Mouse (Mus musculus): ENCODE results near the gene Cdk17. TPM values are rescaled to one million over a fixed set of nuclear protein-coding genes. Genes with fewer than 3 reads are reported as not detected.

Gene Cdk17
- polyA plus RNA-seq, 1 experiment from 2014 or later, result 8.2 TPM

GRCm38 (mm10) chr10:93162276-93162971, 1.7 kb downstream of the Cdk17 start:
- 30% methylated on average over 11 of the region's 11 CpGs for WGBS
- DNase-seq (ENCODE audit: low spot score) (no peak), ATAC-seq (ENCODE audit: low FRiP score, low TSS enrichment) (no peak)
- H3K27me3 ChIP-seq (ENCODE audit: control insufficient read depth, insufficient read depth, low read length), result no peaks in the 10 kb centered on the region
- H3K27ac ChIP-seq (replicated peaks), result peak overlapping the region; percentile 100
- H3K9ac ChIP-seq (ENCODE audit: low read length), result peak overlapping the region; percentile 99
- peaks cover 3% of the 10 kb centered on the region for H3K4me1 ChIP-seq (replicated peaks; ENCODE audit: control insufficient read depth, insufficient read depth)
- H3K4me2 ChIP-seq (replicated peaks; ENCODE audit: low read depth), result peak overlapping the region; percentile 77
- no peaks in the 10 kb centered on the region for H3K36me3 ChIP-seq (ENCODE audit: control insufficient read depth, insufficient read depth, low read length)
- peak overlapping the region; percentile 98 for H3K4me3 ChIP-seq (ENCODE audit: low read depth, low read length)
- H3K9me3 ChIP-seq (ENCODE audit: control insufficient read depth, low read length), result no peaks in the 10 kb centered on the region
- no peak for TF ChIP-seq CTCF (IDR thresholded peaks at IDR 0.05; ENCODE audit: low read depth)
- no peak for TF ChIP-seq EP300 (optimal IDR thresholded peaks at IDR 0.05)

- H3K27me3 ChIP-seq (ENCODE audit: control insufficient read depth, insufficient read depth, low read length), result no peaks in the 10 kb centered on the region
- no peak overlapping the region for H3K9ac ChIP-seq (ENCODE audit: low read length)
- peak overlapping the region; percentile 77 for H3K4me2 ChIP-seq (replicated peaks; ENCODE audit: low read depth)
- DNase-seq (ENCODE audit: low spot score) (no peak), ATAC-seq (ENCODE audit: low FRiP score, low TSS enrichment) (no peak)
- no peak overlapping the region for H3K27ac ChIP-seq (replicated peaks)
- H3K4me3 ChIP-seq (ENCODE audit: low read depth, low read length), result no peak overlapping the region
- no peaks in the 10 kb centered on the region for H3K36me3 ChIP-seq (ENCODE audit: control insufficient read depth, insufficient read depth, low read length)
- no peak for TF ChIP-seq CTCF (IDR thresholded peaks at IDR 0.05; ENCODE audit: low read depth)
- no peak for TF ChIP-seq EP300 (optimal IDR thresholded peaks at IDR 0.05)
- WGBS, result 65% methylated on average over 7 of the region's 7 CpGs
- no peaks in the 10 kb centered on the region for H3K9me3 ChIP-seq (ENCODE audit: control insufficient read depth, low read length)
- H3K4me1 ChIP-seq (replicated peaks; ENCODE audit: control insufficient read depth, insufficient read depth), result peaks cover 3% of the 10 kb centered on the region
These were observed 2.4 kb downstream of the Cdk17 start for GRCm38 (mm10) chr10:93162972-93163660.

- TF ChIP-seq CTCF (IDR thresholded peaks at IDR 0.05; ENCODE audit: low read depth) (no peak), EP300 (optimal IDR thresholded peaks at IDR 0.05) (no peak)
- no peak for ATAC-seq (ENCODE audit: low FRiP score, low TSS enrichment)
These were observed 3.2 kb downstream of the Cdk17 start for GRCm38 (mm10) chr10:93163711-93164488.

GRCm38 (mm10) chr10:93165416-93166381, 5.0 kb downstream of the Cdk17 start:
- Histone ChIP-seq H3K9me3 (ENCODE audit: control insufficient read depth, low read length) (no peaks in the 10 kb centered on the region), H3K4me1 (replicated peaks; ENCODE audit: control insufficient read depth, insufficient read depth) (peaks cover 3% of the 10 kb centered on the region), H3K4me3 (ENCODE audit: low read depth, low read length) (no peak overlapping the region), H3K27me3 (ENCODE audit: control insufficient read depth, insufficient read depth, low read length) (no peaks in the 10 kb centered on the region), H3K27ac (replicated peaks) (peak overlapping the region; percentile 45; the same call in 1 of the 2 replicates), H3K9ac (ENCODE audit: low read length) (no peak overlapping the region; the same call in 1 of the 2 replicates), H3K4me2 (replicated peaks; ENCODE audit: low read depth) (0 out of 2 replicates have a peak overlapping the region, but pooled peaks have one; percentile 25), H3K36me3 (ENCODE audit: control insufficient read depth, insufficient read depth, low read length) (no peaks in the 10 kb centered on the region)
- WGBS, result 38% methylated on average over 14 of the region's 14 CpGs
- ATAC-seq (ENCODE audit: low FRiP score, low TSS enrichment) (no peak), DNase-seq (ENCODE audit: low spot score) (no peak)
- TF ChIP-seq EP300 (optimal IDR thresholded peaks at IDR 0.05) (no peak), CTCF (IDR thresholded peaks at IDR 0.05; ENCODE audit: low read depth) (no peak)

More at GRCm38 (mm10) chr10:93163711-93164488, 3.2 kb downstream of the Cdk17 start:
- Histone ChIP-seq H3K4me2 (replicated peaks; ENCODE audit: low read depth) (no peak overlapping the region), H3K4me1 (replicated peaks; ENCODE audit: control insufficient read depth, insufficient read depth) (peaks cover 3% of the 10 kb centered on the region), H3K9ac (ENCODE audit: low read length) (no peak overlapping the region), H3K9me3 (ENCODE audit: control insufficient read depth, low read length) (no peaks in the 10 kb centered on the region), H3K27ac (replicated peaks) (no peak overlapping the region), H3K4me3 (ENCODE audit: low read depth, low read length) (no peak overlapping the region), H3K27me3 (ENCODE audit: control insufficient read depth, insufficient read depth, low read length) (no peaks in the 10 kb centered on the region), H3K36me3 (ENCODE audit: control insufficient read depth, insufficient read depth, low read length) (no peaks in the 10 kb centered on the region)
- WGBS, result 69% methylated on average over 6 of the region's 6 CpGs
- no peak for DNase-seq (ENCODE audit: low spot score)

GRCm38 (mm10) chr10:93166382-93166769, 5.7 kb downstream of the Cdk17 start:
- H3K9me3 ChIP-seq (ENCODE audit: control insufficient read depth, low read length), result no peaks in the 10 kb centered on the region
- no peak overlapping the region; the same call in 1 of the 2 replicates for H3K9ac ChIP-seq (ENCODE audit: low read length)
- H3K36me3 ChIP-seq (ENCODE audit: control insufficient read depth, insufficient read depth, low read length), result no peaks in the 10 kb centered on the region
- ATAC-seq (ENCODE audit: low FRiP score, low TSS enrichment), result peak; percentile 38; the same call in 1 of the 2 replicates
- WGBS, result 29% methylated on average over 5 of the region's 5 CpGs
- 0 out of 2 replicates have a peak overlapping the region, but pooled peaks have one; percentile 25 for H3K4me2 ChIP-seq (replicated peaks; ENCODE audit: low read depth)
- no peak overlapping the region for H3K4me3 ChIP-seq (ENCODE audit: low read depth, low read length)
- H3K27ac ChIP-seq (replicated peaks), result peak overlapping the region; percentile 45; the same call in 1 of the 2 replicates
- no peak for DNase-seq (ENCODE audit: low spot score)
- TF ChIP-seq EP300 (optimal IDR thresholded peaks at IDR 0.05) (no peak), CTCF (IDR thresholded peaks at IDR 0.05; ENCODE audit: low read depth) (no peak)
- H3K27me3 ChIP-seq (ENCODE audit: control insufficient read depth, insufficient read depth, low read length), result no peaks in the 10 kb centered on the region
- H3K4me1 ChIP-seq (replicated peaks; ENCODE audit: control insufficient read depth, insufficient read depth), result peaks cover 3% of the 10 kb centered on the region

All from stomach, postnatal 0 days (tissue).